Mouse (Mus musculus): Measurements from ENCODE around the gene Tvp23a. TPM values are rescaled to one million over a fixed set of nuclear protein-coding genes. Genes with fewer than 3 reads are reported as not detected.

Gene Tvp23a
- total RNA-seq, 2 experiments from 2014 or later, result 26.2 to 27.2 TPM

DNA sequence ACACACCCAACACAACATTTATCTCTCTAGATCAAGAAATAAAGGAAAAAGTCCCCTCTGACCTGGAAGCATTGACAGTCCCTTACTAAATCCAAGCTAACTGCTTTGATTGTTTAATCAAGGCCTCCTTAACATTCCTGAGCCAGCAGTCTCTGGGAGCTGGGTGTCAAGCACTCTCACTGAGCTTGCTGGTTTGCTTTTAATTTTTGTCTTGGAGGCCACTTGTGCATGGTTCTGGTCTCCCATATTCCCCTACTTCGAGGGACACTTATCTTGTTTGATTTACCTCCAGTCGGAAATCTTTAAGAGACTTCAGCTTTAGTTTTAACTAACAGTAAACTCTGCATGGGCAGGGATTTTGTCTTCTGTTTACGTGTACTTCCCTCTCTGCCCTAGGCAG is 27.8 kb upstream of the Tvp23a start:
- Histone ChIP-seq H3K27ac (no peak overlapping the region), H3K4me3 (no peak overlapping the region)
- no peak for TF ChIP-seq CTCF (conservative IDR thresholded peaks at IDR 0.05)
- DNase-seq (ENCODE audit: low spot score in 2 of 2), result no peak

DNA sequence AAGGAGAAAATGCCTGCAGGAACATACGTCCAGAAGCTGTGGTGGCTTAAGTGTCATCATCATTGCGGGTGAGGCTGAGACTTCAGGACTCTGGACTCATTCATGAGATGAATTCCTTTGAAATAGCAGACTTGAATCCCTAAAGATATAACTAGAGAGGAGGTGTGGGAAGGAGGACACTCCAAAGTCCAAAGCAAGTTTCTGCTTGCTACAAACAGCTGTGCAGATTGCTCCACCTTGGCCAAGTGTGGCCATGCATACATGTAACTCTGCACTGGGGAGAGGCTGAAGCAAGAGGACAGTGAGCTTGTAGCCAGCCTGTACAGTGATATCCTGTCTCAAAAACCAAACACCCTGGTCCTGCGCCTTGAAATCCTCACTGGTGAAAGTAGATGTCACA is 24.8 kb upstream of the Tvp23a start:
- Histone ChIP-seq H3K4me3 (no peak overlapping the region), H3K27ac (no peak overlapping the region)
- DNase-seq (ENCODE audit: low spot score in 2 of 2), result no peak
- TF ChIP-seq CTCF (conservative IDR thresholded peaks at IDR 0.05), result no peak

DNA sequence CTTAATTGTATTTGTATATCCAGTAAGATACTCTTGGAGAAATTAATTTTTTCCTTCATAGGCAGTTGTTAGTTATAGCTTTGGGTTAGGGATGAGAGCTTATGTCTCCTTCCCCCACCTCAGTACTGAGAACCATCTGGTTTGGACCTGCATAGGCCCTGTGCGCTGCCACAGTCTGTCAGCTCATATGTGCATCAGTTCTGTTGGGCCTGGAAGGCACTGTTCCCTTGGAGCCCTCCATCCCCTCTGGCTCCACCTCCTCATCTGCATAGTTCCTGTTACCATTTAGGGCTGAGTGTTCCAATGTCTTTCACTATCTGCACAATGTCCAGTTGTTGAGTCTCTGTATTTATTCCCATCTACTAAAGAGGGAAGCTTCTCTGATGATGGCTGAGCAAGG is 21.0 kb upstream of the Tvp23a start:
- no peak overlapping the region for H3K4me3 ChIP-seq
- peak overlapping the region; percentile 70 for H3K27ac ChIP-seq
- DNase-seq (ENCODE audit: low spot score in 2 of 2), result peak; percentile 79 to 80
- TF ChIP-seq CTCF (conservative IDR thresholded peaks at IDR 0.05), result no peak

DNA sequence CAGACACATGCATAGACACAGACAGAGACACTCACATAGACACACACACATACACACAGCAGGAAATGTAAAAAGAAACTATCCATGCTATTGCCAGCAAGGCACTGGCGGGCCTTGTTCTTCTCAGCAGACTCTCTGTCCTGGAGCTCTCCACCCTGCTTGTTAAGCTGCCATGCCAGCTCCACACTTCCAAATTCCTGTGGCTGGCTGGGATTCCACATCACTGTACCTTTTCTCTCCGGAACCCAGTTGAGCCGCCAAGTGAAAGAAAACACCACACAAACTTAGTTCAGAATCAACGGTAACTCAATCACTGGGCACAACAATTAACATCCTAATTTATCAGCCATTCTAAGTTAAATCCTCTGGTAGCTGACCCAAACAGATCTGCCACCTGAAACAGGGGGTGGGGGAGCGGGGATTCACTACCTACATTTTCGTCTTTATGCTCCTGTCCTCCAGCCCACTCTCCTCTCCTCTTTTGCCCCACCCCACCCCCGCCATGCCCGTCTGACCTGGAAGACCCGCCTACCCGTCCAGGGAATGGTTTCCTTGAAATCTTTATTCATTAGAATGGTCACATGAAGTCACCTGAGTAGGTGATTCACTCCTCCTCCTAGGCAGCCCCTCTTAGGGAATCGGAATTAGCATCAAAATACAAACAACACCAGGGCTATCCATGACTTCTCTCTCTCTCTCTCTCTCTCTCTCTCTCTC is 20.4 kb upstream of the Tvp23a start:
- no peak overlapping the region for H3K27ac ChIP-seq
- H3K4me3 ChIP-seq, result no peak overlapping the region
- no peak for DNase-seq (ENCODE audit: low spot score in 2 of 2)
- no peak for TF ChIP-seq CTCF (conservative IDR thresholded peaks at IDR 0.05)

DNA sequence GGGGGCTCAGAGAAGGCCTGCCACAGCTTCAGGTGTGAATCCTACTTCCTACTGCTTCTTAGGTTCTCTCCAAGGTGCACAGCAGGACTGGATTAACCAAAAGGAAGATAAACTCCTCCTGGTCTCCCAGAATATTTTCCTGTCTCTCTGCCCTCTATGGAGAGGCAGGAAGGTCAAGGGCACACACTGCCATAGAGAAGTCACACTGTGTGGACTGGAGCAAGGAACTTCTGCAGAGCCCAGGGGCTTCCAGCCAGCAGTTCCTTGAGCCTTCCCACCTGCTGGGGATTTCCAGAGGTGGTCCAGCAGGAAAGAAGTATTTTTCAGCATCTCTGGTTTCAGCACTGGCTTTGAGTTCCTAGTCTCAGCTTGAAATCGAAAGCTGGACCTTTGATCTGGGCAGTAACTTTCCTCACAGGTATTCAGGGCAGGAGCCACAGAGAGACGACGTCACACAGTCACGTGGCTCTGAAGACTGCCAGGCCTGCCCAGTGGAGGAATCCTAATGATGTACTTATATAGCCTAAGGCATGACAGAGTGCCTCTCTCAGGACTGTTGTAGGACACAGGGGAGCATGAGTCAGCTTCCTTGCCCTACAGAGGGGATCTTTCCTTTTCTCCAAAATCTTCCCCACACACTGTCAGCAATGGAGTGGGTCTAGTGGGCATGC is 18.0 kb upstream of the Tvp23a start:
- no peak overlapping the region for H3K27ac ChIP-seq
- TF ChIP-seq CTCF (conservative IDR thresholded peaks at IDR 0.05), result no peak
- no peak for DNase-seq (ENCODE audit: low spot score in 2 of 2)
- H3K4me3 ChIP-seq, result no peak overlapping the region

DNA sequence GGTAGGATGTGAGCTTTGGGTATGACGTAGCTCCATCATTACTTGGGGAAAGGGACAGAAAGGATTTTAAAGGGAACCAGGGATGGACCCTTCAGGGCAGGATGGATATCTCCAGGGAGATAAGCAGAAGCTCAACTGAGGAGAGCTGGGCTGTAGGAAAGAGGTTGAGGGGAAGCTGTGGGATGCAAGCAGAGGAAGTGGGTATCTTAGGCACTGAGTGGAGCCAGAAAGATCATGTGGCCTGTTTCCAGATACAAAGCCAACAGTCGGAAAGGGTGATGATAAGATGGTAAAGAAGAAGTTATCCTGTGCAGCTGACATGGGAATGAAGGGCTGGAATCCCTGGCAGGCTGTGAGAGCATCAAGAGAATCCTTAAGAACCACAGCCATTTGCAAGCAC is 14.0 kb upstream of the Tvp23a start:
- DNase-seq (ENCODE audit: low spot score in 2 of 2), result no peak
- Histone ChIP-seq H3K27ac (no peak overlapping the region), H3K4me3 (no peak overlapping the region)
- TF ChIP-seq CTCF (conservative IDR thresholded peaks at IDR 0.05), result no peak

DNA sequence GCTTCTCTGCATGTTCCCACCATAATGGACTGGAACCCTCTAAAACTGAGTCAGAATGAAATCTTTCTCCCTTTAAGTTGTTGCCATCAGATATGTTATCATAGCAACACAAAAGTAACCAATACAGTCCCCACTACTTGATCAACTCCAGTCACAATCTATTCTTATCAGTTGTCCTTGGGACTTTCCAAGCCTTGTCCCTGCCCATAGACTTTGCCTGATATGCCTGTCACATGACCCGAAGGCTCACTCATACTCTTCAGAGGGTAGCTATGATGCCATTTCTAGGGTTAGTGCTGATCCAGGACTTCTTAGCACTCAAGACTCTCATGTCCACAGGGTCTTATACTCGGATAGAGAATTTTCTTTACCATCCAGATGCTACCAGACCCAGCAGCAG is 13.0 kb upstream of the Tvp23a start:
- Histone ChIP-seq H3K4me3 (no peak overlapping the region), H3K27ac (no peak overlapping the region)
- DNase-seq (ENCODE audit: low spot score in 2 of 2), result no peak
- TF ChIP-seq CTCF (conservative IDR thresholded peaks at IDR 0.05), result no peak

DNA sequence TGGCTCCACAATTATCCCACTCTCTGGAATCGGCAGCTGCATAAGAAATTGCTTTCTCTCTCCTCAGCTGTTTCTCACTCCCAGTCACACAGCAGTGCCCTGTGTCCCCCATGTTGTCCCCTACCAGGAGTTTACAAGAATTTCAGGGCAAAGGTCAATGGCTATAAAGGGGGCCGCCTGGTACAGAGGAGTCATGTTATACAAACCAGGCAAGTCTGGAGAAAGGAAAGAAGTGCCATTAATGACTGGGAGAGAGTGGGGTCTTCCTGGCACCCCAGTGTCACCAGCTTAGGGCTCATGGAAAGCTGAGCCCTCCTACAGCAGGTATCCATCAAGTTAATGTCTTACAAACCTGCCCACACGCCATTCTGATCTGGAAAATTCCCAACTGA is 7.4 kb upstream of the Tvp23a start:
- Histone ChIP-seq H3K4me3 (no peak overlapping the region), H3K27ac (no peak overlapping the region)
- no peak for DNase-seq (ENCODE audit: low spot score in 2 of 2)
- no peak for TF ChIP-seq CTCF (conservative IDR thresholded peaks at IDR 0.05)

DNA sequence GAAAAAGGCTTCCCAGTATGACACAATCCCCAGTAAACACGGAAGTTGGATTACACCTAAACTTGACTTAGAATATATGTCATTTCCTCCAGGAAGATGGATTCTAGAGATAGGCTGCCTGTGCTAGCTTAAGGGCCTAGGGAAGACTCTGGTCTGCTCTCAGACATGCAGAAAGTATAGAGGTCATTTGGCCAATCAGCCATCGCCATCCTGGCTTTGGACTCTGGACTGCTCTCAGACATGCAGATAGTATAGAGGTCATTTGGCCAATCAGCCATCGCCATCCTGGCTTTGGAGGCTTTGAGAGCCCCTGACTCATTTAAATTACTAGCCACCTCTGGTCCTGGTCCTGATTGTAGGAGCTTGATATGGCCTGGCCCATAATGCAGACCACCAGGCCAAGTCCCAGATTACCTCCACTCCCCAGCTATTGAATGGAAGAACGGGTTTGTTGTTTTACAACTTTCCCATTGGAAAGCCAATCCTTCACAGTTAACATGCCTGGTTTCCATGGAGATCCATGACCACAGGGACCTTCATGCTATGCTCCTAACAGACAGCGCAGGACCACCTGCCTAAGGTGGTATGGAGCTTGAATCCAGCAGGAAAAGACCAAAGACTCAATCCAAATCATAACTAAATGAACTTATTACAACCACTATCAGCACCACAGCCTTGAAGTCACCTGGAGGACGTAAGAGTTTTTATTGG is 6.9 kb upstream of the Tvp23a start:
- DNase-seq (ENCODE audit: low spot score in 2 of 2), result no peak
- no peak for TF ChIP-seq CTCF (conservative IDR thresholded peaks at IDR 0.05)
- H3K27ac ChIP-seq, result no peak overlapping the region
- no peak overlapping the region for H3K4me3 ChIP-seq

DNA sequence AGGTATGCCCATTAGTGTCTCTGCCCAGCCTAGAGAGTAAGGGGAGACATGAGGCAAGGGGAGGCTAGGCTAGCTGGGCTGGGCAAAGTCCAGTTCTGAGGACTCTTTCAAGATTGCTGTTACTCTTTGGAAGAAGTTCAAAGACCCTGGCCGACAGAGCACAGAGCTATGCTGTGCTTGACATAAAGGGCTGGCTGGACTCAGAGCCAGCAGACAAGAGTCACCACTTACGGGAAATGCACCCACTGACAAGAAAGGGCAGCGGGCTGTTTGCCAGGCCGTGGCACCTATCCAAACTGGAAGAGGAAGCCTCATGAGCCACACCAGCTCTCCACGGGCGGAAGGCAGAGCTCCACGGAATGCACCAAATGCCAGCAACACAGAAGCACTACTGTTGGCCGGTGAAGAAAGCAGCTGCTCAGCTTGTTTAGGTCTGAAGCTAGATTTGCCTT is 5.3 kb upstream of the Tvp23a start:
- Histone ChIP-seq H3K27ac (no peak overlapping the region), H3K4me3 (no peak overlapping the region)
- DNase-seq (ENCODE audit: low spot score in 2 of 2), result peak; percentile 42 to 62
- no peak for TF ChIP-seq CTCF (conservative IDR thresholded peaks at IDR 0.05)

DNA sequence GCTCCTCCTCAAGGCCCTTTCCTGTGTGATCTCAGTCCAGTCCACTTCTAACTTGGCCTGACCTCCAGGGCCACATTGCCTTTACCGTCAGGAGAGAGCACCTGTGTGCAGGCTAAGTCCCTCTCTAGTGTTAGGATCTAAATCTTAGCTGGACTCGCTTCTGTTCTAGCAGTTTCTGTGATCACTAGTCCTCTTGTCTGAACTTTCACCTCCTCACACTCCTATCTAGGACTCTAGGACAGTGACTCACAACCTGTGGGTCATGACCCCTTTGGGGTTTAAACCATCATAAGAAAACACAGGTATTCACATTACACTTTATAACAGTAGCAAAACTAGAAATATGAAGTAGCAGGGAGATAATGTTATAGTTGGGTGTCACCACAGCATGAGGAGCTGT is 4.7 kb upstream of the Tvp23a start:
- TF ChIP-seq CTCF (conservative IDR thresholded peaks at IDR 0.05), result no peak
- no peak for DNase-seq (ENCODE audit: low spot score in 2 of 2)
- no peak overlapping the region for H3K4me3 ChIP-seq

DNA sequence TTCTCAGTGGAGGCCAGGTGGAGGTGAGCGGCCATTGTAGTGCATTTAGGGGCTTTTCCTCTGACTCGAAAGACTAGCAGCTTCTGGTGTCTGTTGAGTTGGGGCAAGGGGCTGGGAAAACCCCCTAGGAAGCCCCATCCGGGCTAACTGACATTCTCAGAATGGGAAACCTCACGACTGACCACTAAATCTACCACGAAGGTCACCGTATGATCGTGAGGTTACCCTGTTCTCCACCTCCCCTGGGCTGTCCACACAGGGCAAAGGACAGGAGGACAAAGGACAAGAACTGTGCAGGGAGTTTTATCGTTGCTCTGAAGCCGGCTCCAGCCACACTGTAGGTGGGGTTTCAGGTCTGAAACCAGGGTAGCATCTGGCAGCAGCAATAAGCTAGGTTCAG is 1.8 kb upstream of the Tvp23a start:
- H3K27ac ChIP-seq, result peak overlapping the region; percentile 39; the same call in 1 of the 2 replicates
- TF ChIP-seq CTCF (conservative IDR thresholded peaks at IDR 0.05), result no peak
- no peak overlapping the region for H3K4me3 ChIP-seq
- DNase-seq (ENCODE audit: low spot score in 2 of 2), result no peak

More for the DNA sequence above, 4.7 kb upstream of the Tvp23a start:
- no peak overlapping the region for H3K27ac ChIP-seq

DNA sequence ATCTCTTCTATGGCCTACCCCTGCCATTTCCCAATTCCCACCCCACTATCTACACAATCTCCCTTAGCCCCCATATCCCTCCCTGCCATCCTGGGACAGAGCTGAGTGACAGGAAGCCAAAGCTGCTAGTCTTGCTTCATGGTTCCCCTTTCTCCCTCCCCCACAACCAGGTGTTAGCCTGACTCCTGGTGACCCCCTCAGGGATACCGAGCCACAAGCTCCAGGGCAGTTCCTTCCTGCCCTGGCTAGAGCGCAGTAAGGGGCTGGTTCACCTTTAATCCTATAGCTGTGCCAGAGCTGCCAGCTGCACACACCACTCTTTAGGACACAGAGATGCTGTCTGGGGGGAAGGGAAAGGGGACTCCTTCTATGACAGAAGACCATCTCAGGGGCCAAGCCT is 619 bp upstream of the Tvp23a start:
- no peak for DNase-seq (ENCODE audit: low spot score in 2 of 2)
- no peak for TF ChIP-seq CTCF (conservative IDR thresholded peaks at IDR 0.05)
- peak overlapping the region; percentile 89 for H3K27ac ChIP-seq
- peak overlapping the region; percentile 72 for H3K4me3 ChIP-seq

All from layer of hippocampus, adult 2 months (tissue).